Mouse (Mus musculus) regulatory T cell (primary cell): ENCODE data around the gene Rpl41.
"Not testable (repeated sequence)": the region's sequence is repeated elsewhere in the genome, so short reads cannot be mapped to it uniquely, and the experiment has no call there.

Source experiments
- in situ Hi-C: fragments of 300-600 bp; cut with MboI, MseI; formaldehyde crosslinking; loops from one replicate; pipeline ENCODE4 v1.15.1; 2025; ENCODE audit warnings: high pct_unique_total_duplicates

Gene Rpl41

GRCm38 (mm10) chr10:128556286-128556685 lies 7.2 kb upstream of the Rpl41 start:
- in situ Hi-C loops, result no loop called here

- in situ Hi-C loops, result not testable (repeated sequence)
Observed at GRCm38 (mm10) chr10:128555567-128555966, 6.5 kb upstream of the Rpl41 start.

- in situ Hi-C loops, result not testable (repeated sequence)
Observed at GRCm38 (mm10) chr10:128550144-128550823, 1.2 kb upstream of the Rpl41 start.

- in situ Hi-C loops, result loop anchor here (10.0 kb wide), 1 partner anchor 1235 kb away; the partner anchor contains the start of gene Mars
Observed at GRCm38 (mm10) chr10:128549682-128550057, 565 bp upstream of the Rpl41 start.

GRCm38 (mm10) chr10:128548051-128548791 lies 884 bp downstream of the Rpl41 start:
- in situ Hi-C loops, result loop anchor here (10.0 kb wide), 1 partner anchor 1233 kb away; the partner anchor contains the start of gene Mars

GRCm38 (mm10) chr10:128547361-128548032 lies 1.6 kb downstream of the Rpl41 start, which contains the start of gene Zc3h10:
TSS of gene Zc3h10 (minus strand) at chr10:128547774.
- in situ Hi-C loops, result loop anchor here (10.0 kb wide), 1 partner anchor 1233 kb away; the partner anchor contains the start of gene Mars

- in situ Hi-C loops, result loop anchor here (10.0 kb wide), 1 partner anchor 1232 kb away; the partner anchor contains the start of gene Mars
Observed at GRCm38 (mm10) chr10:128546787-128547186, 2.3 kb downstream of the Rpl41 start.

GRCm38 (mm10) chr10:128546361-128546760 lies 2.7 kb downstream of the Rpl41 start:
- in situ Hi-C loops, result loop anchor here (10.0 kb wide), 1 partner anchor 1232 kb away; the partner anchor contains the start of gene Mars

- in situ Hi-C loops, result loop anchor here (10.0 kb wide), 1 partner anchor 1231 kb away; the partner anchor contains the start of gene Mars
Observed at GRCm38 (mm10) chr10:128545570-128545898, 3.6 kb downstream of the Rpl41 start.

GRCm38 (mm10) chr10:128544674-128545569 lies 4.2 kb downstream of the Rpl41 start:
- in situ Hi-C loops, result loop anchor here (10.0 kb wide), 1 partner anchor 1230 kb away; the partner anchor contains the start of gene Mars

- in situ Hi-C loops, result loop anchor here (10.0 kb wide), 1 partner anchor 1229 kb away; the partner anchor contains the start of gene Mars
Observed at GRCm38 (mm10) chr10:128544151-128544657, 4.9 kb downstream of the Rpl41 start.

GRCm38 (mm10) chr10:128543100-128543499 lies 6.0 kb downstream of the Rpl41 start:
- in situ Hi-C loops, result loop anchor here (10.0 kb wide), 1 partner anchor 1228 kb away; the partner anchor contains the start of gene Mars

- in situ Hi-C loops, result no loop called here
Observed at GRCm38 (mm10) chr10:128538340-128538870, 10.7 kb downstream of the Rpl41 start.

- in situ Hi-C loops, result no loop called here
Observed at GRCm38 (mm10) chr10:128536266-128536940, 12.7 kb downstream of the Rpl41 start.

GRCm38 (mm10) chr10:128535624-128536265 lies 13.4 kb downstream of the Rpl41 start:
- in situ Hi-C loops, result no loop called here

GRCm38 (mm10) chr10:128535206-128535605 lies 13.9 kb downstream of the Rpl41 start:
- in situ Hi-C loops, result no loop called here

GRCm38 (mm10) chr10:128526366-128527356 lies 22.4 kb downstream of the Rpl41 start:
- in situ Hi-C loops, result no loop called here
